Mouse (Mus musculus) stomach, postnatal 0 days (tissue): ENCODE measurements around the gene Tmx4. TPM values are rescaled to one million over a fixed set of nuclear protein-coding genes. Genes with fewer than 3 reads are reported as not detected.
"Not testable (repeated sequence)": the region's sequence is repeated elsewhere in the genome, so short reads cannot be mapped to it uniquely, and the experiment has no call there.

Source experiments
- ATAC-seq: fragments of 200-750 bp; cut with Nextera tagmentation; 2 replicates; pipeline ENCODE4 v1.8.0; 2017; ENCODE audit not compliant: low FRiP score, low TSS enrichment
- DNase-seq: peaks from one replicate; pipeline ENCODE4 v3.0.0-alpha.2; 2016; ENCODE audit warnings: low spot score
- H3K27ac ChIP-seq: fragments of 300-500 bp; sonication (generic); replicated peaks from 2 replicates; pipeline ENCODE4 v1.5.1; 2014; ENCODE audit warnings: mild to moderate bottlenecking, control low read depth
- H3K27me3 ChIP-seq: fragments of 300-500 bp; sonication (generic); 2 replicates; pipeline ENCODE4 v1.6.1; 2014; ENCODE audit warnings: low read length; ENCODE audit not compliant: control insufficient read depth, insufficient read depth
- H3K36me3 ChIP-seq: fragments of 300-500 bp; sonication (generic); 2 replicates; pipeline ENCODE4 v1.6.1; 2014; ENCODE audit warnings: low read length, mixed read lengths; ENCODE audit not compliant: control insufficient read depth, insufficient read depth
- H3K4me1 ChIP-seq: fragments of 300-500 bp; sonication (generic); replicated peaks from 2 replicates; pipeline ENCODE4 v1.6.1; 2014; ENCODE audit warnings: antibody characterized with exemption; ENCODE audit not compliant: control insufficient read depth, insufficient read depth
- H3K4me2 ChIP-seq: fragments of 300-500 bp; sonication (generic); replicated peaks from 2 replicates; pipeline ENCODE4 v1.6.1; 2014; ENCODE audit warnings: low read depth, mild to moderate bottlenecking, control low read depth, moderate library complexity
- H3K4me3 ChIP-seq: fragments of 300-500 bp; sonication (generic); 2 replicates; pipeline ENCODE4 v1.5.1; 2014; ENCODE audit warnings: low read depth, low read length, control low read depth
- H3K9ac ChIP-seq: fragments of 300-500 bp; sonication (generic); 2 replicates; pipeline ENCODE4 v1.6.1; 2014; ENCODE audit warnings: mild to moderate bottlenecking, low read length, control low read depth, mixed read lengths
- H3K9me3 ChIP-seq: fragments of 300-500 bp; sonication (generic); 2 replicates; pipeline ENCODE4 v1.6.1; 2016; ENCODE audit warnings: low read length; ENCODE audit not compliant: control insufficient read depth
- CTCF ChIP-seq: IDR thresholded peaks from 2 replicates; pipeline ENCODE4 v1.5.1; 2016; ENCODE audit warnings: antibody characterized with exemption, low read depth, mild to moderate bottlenecking, moderate library complexity
- EP300 ChIP-seq: optimal IDR thresholded peaks from 2 replicates; pipeline ENCODE3; 2016; ENCODE audit warnings: antibody characterized with exemption
- WGBS: fragments of 180-500 bp; shearing (Covaris S2); extraction: QIAGEN DNeasy Blood & Tissue Kit; methylation state at CpG from one replicate; pipeline ENCODE4 v1.1.7; 2014; 5-methylcytosine and 5-hydroxymethylcytosine counted together
- polyA plus RNA-seq: library from polyadenylated mRNA; unstranded; fragments of >200 nt; fragmentation: Nextera tagmentation; extraction: Ambion mirVana; gene quantifications from 2 replicates; pipeline ENCODE4 v1.2.1, GENCODE M21; 2015

Gene Tmx4
- polyA plus RNA-seq, 1 experiment from 2014 or later: 11.0 TPM

- H3K4me3 ChIP-seq: no peak overlapping the region
- no peak overlapping the region for H3K27ac ChIP-seq
- no peaks in the 10 kb centered on the region for H3K36me3 ChIP-seq
- DNase-seq (no peak), ATAC-seq (no peak)
- H3K9ac ChIP-seq: no peak overlapping the region
- H3K27me3 ChIP-seq: no peaks in the 10 kb centered on the region
- H3K4me2 ChIP-seq: no peak overlapping the region
- WGBS: 67% methylated on average over 3 of the region's 3 CpGs
- H3K9me3 ChIP-seq: no peaks in the 10 kb centered on the region
- no peaks in the 10 kb centered on the region; the same call in 1 of the 2 replicates for H3K4me1 ChIP-seq
- TF ChIP-seq EP300 (no peak), CTCF (no peak)
These were observed 1.8 kb upstream of the Tmx4 start for GRCm38 (mm10) chr2:134645752-134646151.

GRCm38 (mm10) chr2:134645166-134645565, 1.2 kb upstream of the Tmx4 start:
- Histone ChIP-seq H3K36me3 (no peaks in the 10 kb centered on the region), H3K4me3 (no peak overlapping the region), H3K4me2 (no peak overlapping the region), H3K9me3 (no peaks in the 10 kb centered on the region), H3K27me3 (no peaks in the 10 kb centered on the region), H3K27ac (no peak overlapping the region), H3K4me1 (no peaks in the 10 kb centered on the region; the same call in 1 of the 2 replicates), H3K9ac (no peak overlapping the region)
- TF ChIP-seq EP300: no peak
- no peak for TF ChIP-seq CTCF
- no peak for ATAC-seq
- 37% methylated on average over 4 of the region's 4 CpGs for WGBS
- DNase-seq: no peak

GRCm38 (mm10) chr2:134644301-134644912, 462 bp upstream of the Tmx4 start:
- Histone ChIP-seq H3K27me3 (no peaks in the 10 kb centered on the region), H3K4me3 (peak overlapping the region; percentile 82), H3K9me3 (no peaks in the 10 kb centered on the region), H3K27ac (no peak overlapping the region), H3K4me2 (peak overlapping the region; percentile 32; the same call in 1 of the 2 replicates), H3K36me3 (no peaks in the 10 kb centered on the region), H3K9ac (no peak overlapping the region), H3K4me1 (no peaks in the 10 kb centered on the region; the same call in 1 of the 2 replicates)
- DNase-seq: no peak
- no peak for ATAC-seq
- 31% methylated on average over 6 of the region's 6 CpGs for WGBS
- TF ChIP-seq CTCF: no peak
- TF ChIP-seq EP300: no peak

GRCm38 (mm10) chr2:134642377-134642776, 1.6 kb downstream of the Tmx4 start:
- Histone ChIP-seq H3K4me1 (no peaks in the 10 kb centered on the region; the same call in 1 of the 2 replicates), H3K27ac (no peak overlapping the region), H3K4me2 (no peak overlapping the region), H3K9me3 (no peaks in the 10 kb centered on the region), H3K4me3 (no peak overlapping the region), H3K27me3 (no peaks in the 10 kb centered on the region), H3K9ac (no peak overlapping the region), H3K36me3 (no peaks in the 10 kb centered on the region)
- ATAC-seq (no peak), DNase-seq (no peak)
- TF ChIP-seq CTCF (no peak), EP300 (no peak)

- TF ChIP-seq EP300 (no peak), CTCF (no peak)
- Histone ChIP-seq H3K4me1 (no peaks in the 10 kb centered on the region; the same call in 1 of the 2 replicates), H3K9ac (no peak overlapping the region), H3K9me3 (no peaks in the 10 kb centered on the region), H3K27ac (no peak overlapping the region), H3K36me3 (no peaks in the 10 kb centered on the region), H3K4me2 (no peak overlapping the region), H3K27me3 (no peaks in the 10 kb centered on the region), H3K4me3 (no peak overlapping the region)
- WGBS: 88% methylated on average over 5 of the region's 5 CpGs
- no peak for ATAC-seq
- DNase-seq: no peak
These were observed 2.6 kb downstream of the Tmx4 start for GRCm38 (mm10) chr2:134641372-134641771.

GRCm38 (mm10) chr2:134640398-134640797, 3.5 kb downstream of the Tmx4 start:
- no peak overlapping the region for H3K4me2 ChIP-seq
- no peaks in the 10 kb centered on the region for H3K27me3 ChIP-seq
- H3K9me3 ChIP-seq: no peaks in the 10 kb centered on the region
- 67% methylated on average over 1 of the region's 1 CpGs for WGBS
- no peak overlapping the region for H3K27ac ChIP-seq
- no peak overlapping the region for H3K4me3 ChIP-seq
- no peaks in the 10 kb centered on the region for H3K36me3 ChIP-seq
- H3K4me1 ChIP-seq: no peaks in the 10 kb centered on the region; the same call in 1 of the 2 replicates
- no peak for DNase-seq
- H3K9ac ChIP-seq: no peak overlapping the region
- no peak for ATAC-seq
- no peak for TF ChIP-seq EP300
- no peak for TF ChIP-seq CTCF

GRCm38 (mm10) chr2:134628541-134628940, 15.4 kb downstream of the Tmx4 start:
- H3K4me2 ChIP-seq, H3K4me1 ChIP-seq, H3K27ac ChIP-seq, H3K4me3 ChIP-seq, DNase-seq, H3K9me3 ChIP-seq, ATAC-seq, H3K27me3 ChIP-seq, H3K36me3 ChIP-seq, H3K9ac ChIP-seq: not testable (repeated sequence)
- WGBS: 100% methylated on average over 1 of the region's 2 CpGs
